Mouse (Mus musculus): ENCODE measurements at regions not wholly inside any gene's neighbourhood (a gene's known extent, or its start where the extent isn't known, plus 50 kb on each side); places are given as distances from the start of the nearest gene placed in this dataset.

DNA sequence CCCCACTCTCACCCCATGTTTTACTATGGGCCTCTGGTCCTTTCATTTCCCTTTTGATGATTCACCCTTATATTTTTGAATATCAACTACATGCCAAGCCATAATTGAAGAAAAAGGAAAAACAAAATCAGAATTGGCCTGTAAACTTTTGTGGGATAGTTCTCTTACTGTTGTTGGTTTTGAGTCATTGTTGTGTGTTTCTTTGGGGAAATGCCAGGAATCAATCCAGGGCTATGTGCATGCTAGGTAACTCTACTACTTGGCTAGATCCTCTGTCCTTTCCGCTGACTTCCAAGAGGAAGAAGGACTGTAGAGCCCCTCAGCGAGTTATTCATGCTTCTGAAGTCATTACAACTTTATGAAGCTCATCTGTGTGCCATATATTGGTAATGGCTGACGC is 175.0 kb upstream of the Cited2 start:
- 80% methylated on average over 3 of the region's 3 CpGs for WGBS
- TF ChIP-seq CTCF (IDR thresholded peaks at IDR 0.05; ENCODE audit: control insufficient read depth, insufficient read depth, low read length) (no peak), POLR2A (IDR thresholded peaks at IDR 0.05; ENCODE audit: borderline replicate concordance, control insufficient read depth, low read depth, low read length) (no peak)
- Histone ChIP-seq H3K27ac (ENCODE audit: control insufficient read depth, insufficient read depth, low read depth, low read length, poor library complexity) (no peak overlapping the region), H3K4me3 (replicated peaks; ENCODE audit: control insufficient read depth, low read depth, low read length) (no peak overlapping the region), H3K4me1 (ENCODE audit: control insufficient read depth, insufficient read depth, low read length) (no peaks in the 10 kb centered on the region; the same call in 1 of the 2 replicates)

DNA sequence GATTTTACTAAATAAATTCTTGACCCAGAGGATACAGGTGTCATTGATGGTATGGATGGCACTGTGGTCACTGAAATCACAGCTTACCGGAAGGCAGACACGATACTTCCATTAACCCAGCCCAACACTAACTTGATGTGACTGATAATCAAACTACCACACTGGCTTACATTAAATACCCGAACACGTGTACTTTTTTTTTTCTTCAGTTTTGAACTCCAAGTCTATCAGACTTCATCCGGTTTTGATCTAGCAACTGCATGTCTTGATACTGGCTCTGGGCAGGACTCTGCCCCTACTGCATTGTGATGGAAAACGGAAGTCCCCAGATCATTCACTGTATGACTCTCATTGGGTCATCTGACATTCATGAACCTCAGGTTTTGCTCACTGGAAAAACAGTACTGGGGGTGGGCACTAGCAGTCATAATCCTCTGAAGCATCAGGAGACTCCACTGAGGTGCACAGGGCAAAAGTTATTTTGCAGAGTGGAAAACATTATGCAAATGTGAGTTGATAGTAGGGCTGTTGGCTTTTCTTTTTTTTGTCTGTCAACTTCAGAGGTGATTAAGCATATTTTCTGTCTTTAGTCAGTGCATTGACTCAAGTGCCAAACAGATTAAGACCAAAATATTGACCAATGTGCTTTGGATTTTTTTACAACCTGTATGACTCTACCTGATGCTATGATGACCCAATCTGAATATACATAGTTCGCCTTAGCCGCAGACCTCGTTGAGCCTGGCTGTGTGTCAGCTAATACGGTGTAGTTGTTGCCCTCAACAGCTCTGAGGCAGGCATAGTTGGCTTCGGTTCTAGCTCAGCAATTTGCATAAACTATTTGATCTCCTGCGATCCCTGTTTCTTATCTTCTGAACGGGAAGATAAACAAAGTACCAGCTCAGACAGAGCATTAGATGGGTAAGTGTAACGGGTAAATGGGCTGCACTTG is 174.1 kb upstream of the Cited2 start:
- WGBS, result 86% methylated on average over 14 of the region's 14 CpGs
- TF ChIP-seq POLR2A (IDR thresholded peaks at IDR 0.05; ENCODE audit: borderline replicate concordance, control insufficient read depth, low read depth, low read length) (no peak), CTCF (IDR thresholded peaks at IDR 0.05; ENCODE audit: control insufficient read depth, insufficient read depth, low read length) (no peak)
- no peaks in the 10 kb centered on the region; the same call in 1 of the 2 replicates for H3K4me1 ChIP-seq (ENCODE audit: control insufficient read depth, insufficient read depth, low read length)

DNA sequence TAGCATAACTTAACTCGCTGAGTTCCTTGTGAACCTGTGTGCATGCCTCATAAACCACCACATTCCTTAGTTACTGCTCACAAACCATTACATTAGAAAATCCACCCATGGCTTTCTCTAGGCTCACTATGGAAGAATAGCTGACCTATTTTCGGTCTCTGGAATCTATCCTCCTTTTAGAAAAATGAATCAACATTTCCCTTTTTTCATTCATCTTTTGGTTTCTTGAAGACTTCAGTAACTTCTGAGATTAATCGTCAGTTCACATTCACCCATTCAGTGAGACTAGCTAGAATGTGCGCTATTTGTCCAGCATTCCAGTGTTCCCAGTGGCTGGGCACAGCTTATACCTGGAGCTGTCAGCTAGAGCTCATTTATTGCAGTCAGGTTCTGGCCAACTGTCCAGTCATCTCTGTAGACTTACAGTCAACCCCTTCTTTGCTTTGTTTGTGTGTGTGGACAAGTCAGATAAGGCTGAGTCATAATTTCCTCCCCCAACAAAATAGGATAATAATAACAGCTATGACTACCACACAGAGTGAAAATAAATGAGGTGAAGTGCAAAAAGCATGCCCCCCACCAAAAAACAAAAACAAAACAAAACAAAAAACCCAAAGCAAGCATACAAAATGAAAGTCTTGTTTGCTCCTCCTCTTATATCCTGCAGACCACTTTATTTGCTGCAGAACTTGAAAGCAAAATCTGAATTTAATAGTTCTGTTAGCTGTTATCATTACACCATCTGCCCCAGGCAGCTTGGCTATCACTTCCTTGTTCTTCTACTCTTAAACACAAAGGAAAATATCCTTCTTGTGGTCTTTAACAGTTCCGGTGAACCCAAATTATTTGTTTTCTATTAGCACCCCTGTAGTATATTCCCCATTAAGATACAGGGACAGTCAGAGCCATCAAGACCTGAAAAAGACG is 173.0 kb upstream of the Cited2 start:
- WGBS, result 65% methylated on average over 6 of the region's 6 CpGs
- Histone ChIP-seq H3K27ac (ENCODE audit: control insufficient read depth, insufficient read depth, low read depth, low read length, poor library complexity) (no peak overlapping the region), H3K4me1 (ENCODE audit: control insufficient read depth, insufficient read depth, low read length) (no peaks in the 10 kb centered on the region; the same call in 1 of the 2 replicates), H3K4me3 (replicated peaks; ENCODE audit: control insufficient read depth, low read depth, low read length) (no peak overlapping the region)
- TF ChIP-seq POLR2A (IDR thresholded peaks at IDR 0.05; ENCODE audit: borderline replicate concordance, control insufficient read depth, low read depth, low read length) (no peak), CTCF (IDR thresholded peaks at IDR 0.05; ENCODE audit: control insufficient read depth, insufficient read depth, low read length) (no peak)

More for the DNA sequence above, 174.1 kb upstream of the Cited2 start:
- no peak overlapping the region for H3K4me3 ChIP-seq (replicated peaks; ENCODE audit: control insufficient read depth, low read depth, low read length)
- H3K27ac ChIP-seq (ENCODE audit: control insufficient read depth, insufficient read depth, low read depth, low read length, poor library complexity), result no peak overlapping the region

DNA sequence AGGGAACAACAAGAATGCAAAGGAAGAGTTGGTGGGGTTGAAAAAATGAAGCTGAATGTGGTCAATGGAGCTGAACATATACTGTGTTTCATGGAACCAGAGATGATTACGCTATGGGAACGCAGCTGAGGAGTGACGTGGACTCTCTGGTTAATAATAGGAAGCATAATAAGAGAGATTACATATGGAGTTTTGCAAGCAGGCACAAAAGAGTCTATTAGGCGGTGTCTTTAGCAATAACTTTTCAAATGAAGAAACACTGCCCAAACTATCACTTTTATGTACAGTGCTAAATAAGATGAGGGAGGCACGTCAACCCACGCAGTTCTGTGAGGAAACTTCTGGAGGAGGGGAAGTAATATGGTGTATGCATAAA is 172.4 kb upstream of the Cited2 start:
- H3K27ac ChIP-seq (ENCODE audit: control insufficient read depth, insufficient read depth, low read depth, low read length, poor library complexity), result no peak overlapping the region
- no peaks in the 10 kb centered on the region; the same call in 1 of the 2 replicates for H3K4me1 ChIP-seq (ENCODE audit: control insufficient read depth, insufficient read depth, low read length)
- no peak overlapping the region for H3K4me3 ChIP-seq (replicated peaks; ENCODE audit: control insufficient read depth, low read depth, low read length)
- WGBS, result 43% methylated on average over 6 of the region's 6 CpGs
- TF ChIP-seq CTCF (IDR thresholded peaks at IDR 0.05; ENCODE audit: control insufficient read depth, insufficient read depth, low read length) (no peak), POLR2A (IDR thresholded peaks at IDR 0.05; ENCODE audit: borderline replicate concordance, control insufficient read depth, low read depth, low read length) (no peak)

DNA sequence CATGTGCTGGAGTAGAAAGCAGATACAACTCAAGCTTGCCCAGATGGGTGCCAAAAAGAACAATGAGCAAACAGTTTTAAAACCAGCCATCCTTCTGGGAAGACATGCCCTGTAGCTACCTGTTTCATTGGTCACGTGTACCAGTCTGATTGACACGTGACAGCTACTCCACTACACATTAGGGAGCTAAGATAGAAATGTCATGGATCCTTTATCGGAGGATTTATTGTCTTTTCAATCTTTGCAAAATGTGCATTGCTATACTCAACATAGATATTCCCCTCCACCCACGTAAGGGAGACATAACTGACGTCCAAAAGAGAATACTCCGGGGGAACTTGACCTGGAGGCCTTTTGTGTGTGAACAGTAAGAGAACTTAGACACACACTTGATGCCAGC is 171.1 kb upstream of the Cited2 start:
- TF ChIP-seq CTCF (IDR thresholded peaks at IDR 0.05; ENCODE audit: control insufficient read depth, insufficient read depth, low read length) (no peak), POLR2A (IDR thresholded peaks at IDR 0.05; ENCODE audit: borderline replicate concordance, control insufficient read depth, low read depth, low read length) (no peak)
- 80% methylated on average over 6 of the region's 6 CpGs for WGBS
- no peaks in the 10 kb centered on the region; the same call in 1 of the 2 replicates for H3K4me1 ChIP-seq (ENCODE audit: control insufficient read depth, insufficient read depth, low read length)
- no peak overlapping the region for H3K4me3 ChIP-seq (replicated peaks; ENCODE audit: control insufficient read depth, low read depth, low read length)
- no peak overlapping the region for H3K27ac ChIP-seq (ENCODE audit: control insufficient read depth, insufficient read depth, low read depth, low read length, poor library complexity)

DNA sequence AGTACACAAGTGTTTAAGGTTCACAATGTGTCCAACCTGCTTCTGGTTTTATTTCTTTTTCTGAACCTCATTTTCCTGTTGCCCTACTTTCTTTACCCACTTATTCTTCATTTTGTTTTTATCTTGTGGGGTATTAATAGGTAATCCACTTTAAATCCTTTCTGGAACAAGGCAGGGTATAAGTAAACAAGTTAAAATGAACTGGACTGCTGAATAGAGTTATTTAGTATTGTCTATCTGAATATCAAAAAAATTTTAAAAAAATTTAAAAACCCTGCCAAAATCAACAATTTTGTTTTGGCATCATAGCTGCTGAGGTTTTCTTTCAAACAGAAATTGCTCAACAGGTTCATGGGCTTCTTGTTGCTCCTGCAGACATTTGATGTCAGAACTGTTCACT is 170.7 kb upstream of the Cited2 start:
- Histone ChIP-seq H3K4me1 (ENCODE audit: control insufficient read depth, insufficient read depth, low read length) (no peaks in the 10 kb centered on the region; the same call in 1 of the 2 replicates), H3K27ac (ENCODE audit: control insufficient read depth, insufficient read depth, low read depth, low read length, poor library complexity) (no peak overlapping the region), H3K4me3 (replicated peaks; ENCODE audit: control insufficient read depth, low read depth, low read length) (no peak overlapping the region)
- TF ChIP-seq CTCF (IDR thresholded peaks at IDR 0.05; ENCODE audit: control insufficient read depth, insufficient read depth, low read length) (no peak), POLR2A (IDR thresholded peaks at IDR 0.05; ENCODE audit: borderline replicate concordance, control insufficient read depth, low read depth, low read length) (no peak)

DNA sequence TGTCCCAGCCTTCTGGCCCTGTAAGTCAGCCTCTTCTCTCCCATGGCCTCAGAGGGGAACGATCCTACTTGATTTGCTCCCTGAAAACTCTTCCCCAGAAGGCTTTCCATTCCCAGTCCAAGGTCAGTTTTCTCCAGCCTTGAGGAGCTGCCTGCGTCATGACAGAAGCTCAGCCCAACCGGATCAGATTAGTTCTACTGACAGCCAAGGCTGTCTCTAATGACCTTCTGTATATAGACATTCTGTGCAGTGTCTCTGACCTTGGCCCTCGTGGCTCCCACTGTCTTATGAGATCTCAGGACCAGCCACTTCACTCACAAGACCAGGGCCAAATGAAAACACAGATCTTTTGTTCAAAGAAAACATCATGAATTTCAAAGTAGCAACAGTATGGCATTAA is 166.6 kb upstream of the Cited2 start:
- no peak overlapping the region for H3K27ac ChIP-seq (ENCODE audit: control insufficient read depth, insufficient read depth, low read depth, low read length, poor library complexity)
- H3K4me3 ChIP-seq (replicated peaks; ENCODE audit: control insufficient read depth, low read depth, low read length), result no peak overlapping the region
- WGBS, result 85% methylated on average over 4 of the region's 4 CpGs
- H3K4me1 ChIP-seq (ENCODE audit: control insufficient read depth, insufficient read depth, low read length), result no peaks in the 10 kb centered on the region; the same call in 1 of the 2 replicates
- TF ChIP-seq CTCF (IDR thresholded peaks at IDR 0.05; ENCODE audit: control insufficient read depth, insufficient read depth, low read length) (no peak), POLR2A (IDR thresholded peaks at IDR 0.05; ENCODE audit: borderline replicate concordance, control insufficient read depth, low read depth, low read length) (no peak)

All from bone marrow, adult 2 months (tissue).